Mouse (Mus musculus) kidney, embryonic 16.5 days (tissue): ENCODE measurements around the gene Snx30. TPM values are rescaled to one million over a fixed set of nuclear protein-coding genes. Genes with fewer than 3 reads are reported as not detected.

ENCODE experiments used
- ATAC-seq: fragments of 200-750 bp; cut with Nextera tagmentation; 2 replicates; pipeline ENCODE4 v1.8.0; 2017; ENCODE audit warnings: moderate TSS enrichment; ENCODE audit not compliant: low FRiP score, low TSS enrichment
- H3K27ac ChIP-seq: fragments of 300-500 bp; sonication (generic); 2 replicates; pipeline ENCODE4 v1.5.1; 2014; ENCODE audit warnings: low read length
- H3K27me3 ChIP-seq: fragments of 300-500 bp; sonication (generic); 2 replicates; pipeline ENCODE4 v1.6.1; 2014; ENCODE audit warnings: low read length, control low read depth, mixed read lengths; ENCODE audit not compliant: insufficient read depth
- H3K36me3 ChIP-seq: fragments of 300-500 bp; sonication (generic); 2 replicates; pipeline ENCODE4 v1.6.1; 2014; ENCODE audit warnings: low read length, control low read depth, mixed read lengths; ENCODE audit not compliant: insufficient read depth
- H3K4me1 ChIP-seq: fragments of 300-500 bp; sonication (generic); 2 replicates; pipeline ENCODE4 v1.6.1; 2014; ENCODE audit warnings: low read length, control low read depth, mixed read lengths; ENCODE audit not compliant: insufficient read depth
- H3K4me2 ChIP-seq: fragments of 300-500 bp; sonication (generic); replicated peaks from 2 replicates; pipeline ENCODE4 v1.6.1; 2014; ENCODE audit warnings: low read depth, low read length
- H3K4me3 ChIP-seq: fragments of 300-500 bp; sonication (generic); 2 replicates; pipeline ENCODE4 v1.5.1; 2014; ENCODE audit warnings: mild to moderate bottlenecking, low read length
- H3K9ac ChIP-seq: fragments of 300-500 bp; sonication (generic); replicated peaks from 2 replicates; pipeline ENCODE4 v1.6.1; 2014; ENCODE audit warnings: low read length
- H3K9me3 ChIP-seq: fragments of 300-500 bp; sonication (generic); 2 replicates; pipeline ENCODE4 v1.6.1; 2016; ENCODE audit warnings: low read length, control low read depth
- WGBS: fragments of 180-500 bp; shearing (Covaris S2); extraction: QIAGEN DNeasy Blood & Tissue Kit; methylation state at CpG from one replicate; pipeline ENCODE4 v1.1.7; 2014; 5-methylcytosine and 5-hydroxymethylcytosine counted together
- polyA plus RNA-seq: library from polyadenylated mRNA; unstranded; fragments of >200 nt; fragmentation: Nextera tagmentation; extraction: Ambion mirVana; gene quantifications from 2 replicates; pipeline ENCODE4 v1.2.1, GENCODE M21; 2015

The Snx30 gene
- polyA plus RNA-seq, 1 experiment from 2014 or later: 6.6 TPM

GRCm38 (mm10) chr4:59937543-59937942 lies 131.9 kb downstream of the Snx30 start:
- 0 out of 2 replicates have a peak, but pooled peaks have one; percentile 42 for ATAC-seq
- H3K9ac ChIP-seq: no peak overlapping the region

More at GRCm38 (mm10) chr4:59937543-59937942, 131.9 kb downstream of the Snx30 start:
- Histone ChIP-seq H3K4me1 (no peaks in the 10 kb centered on the region), H3K27ac (no peak overlapping the region), H3K9me3 (no peaks in the 10 kb centered on the region), H3K36me3 (no peaks in the 10 kb centered on the region), H3K27me3 (no peaks in the 10 kb centered on the region), H3K4me2 (no peak overlapping the region), H3K4me3 (no peak overlapping the region)
- WGBS: 46% methylated on average over 2 of the region's 2 CpGs

Other genes starting within 250 kb of the Snx30 start
- 25.5 and 29.3 TPM in 2 replicates for gene Hsdl2, start 224.3 kb upstream of the Snx30 start, polyA plus RNA-seq
- 35.8 and 38.6 TPM in 2 replicates for gene E130308A19Rik, start 179.6 kb upstream of the Snx30 start, polyA plus RNA-seq
- gene Inip, start 4.3 kb upstream of the Snx30 start, polyA plus RNA-seq: 57.1 and 60.3 TPM in 2 replicates
- gene Slc46a2, start 109.2 kb downstream of the Snx30 start, polyA plus RNA-seq: 0.06 TPM in 1 of 2 replicates, not detected in the other
- not detected in 2 replicates for gene Mup4, start 154.9 kb downstream of the Snx30 start, polyA plus RNA-seq
- gene Mup6, start 158.5 kb downstream of the Snx30 start, polyA plus RNA-seq: not detected in 2 replicates